Comparison of ENCODE assay signal across 26 mouse cellular contexts in genomic region chr11:69810280-69810679, GRCm38 (mm10). TPM values are rescaled to one million over a fixed set of nuclear protein-coding genes. Genes with fewer than 3 reads are reported as not detected.
A peak's percentile ranks its signal among the peaks of the same experiment; 100 is the strongest.
DNase-seq lines count a peak whose midpoint lies in the region; ATAC-seq and TF ChIP-seq lines count a peak whose summit lies in the region.
"Had no signal": no experiment of that assay in that cellular context is flagged by ENCODE, and none has a peak within 500 bp of the region (broad histone marks: within the 10 kb centered on the region; RNA-seq: fewer than 3 reads in every experiment).

No protein-coding gene starts in this region.

- no peaks in the 10 kb centered on the region for H3K27me3 ChIP-seq in intestine, postnatal 0 days (replicated peaks; ENCODE audit: control insufficient read depth, insufficient read depth, low read length)
- H3K27me3 ChIP-seq in intestine, embryonic 16.5 days (replicated peaks; ENCODE audit: control insufficient read depth, insufficient read depth, low read length): no peaks in the 10 kb centered on the region
- H3K27me3 ChIP-seq in liver, postnatal 0 days (ENCODE audit: insufficient read depth, low read length): peaks cover 10% of the 10 kb centered on the region
- H3K27me3 ChIP-seq in liver, embryonic 12.5 days (replicated peaks): peaks cover 73% of the 10 kb centered on the region
- H3K27me3 ChIP-seq in stomach, postnatal 0 days (ENCODE audit: control insufficient read depth, insufficient read depth, low read length): no peaks in the 10 kb centered on the region

- no peaks in the 10 kb centered on the region for H3K4me1 ChIP-seq in intestine, postnatal 0 days (replicated peaks; ENCODE audit: control insufficient read depth, insufficient read depth, low read length)
- no peaks in the 10 kb centered on the region for H3K4me1 ChIP-seq in intestine, embryonic 16.5 days (ENCODE audit: control insufficient read depth, insufficient read depth, low read length)
- no peaks in the 10 kb centered on the region for H3K4me1 ChIP-seq in liver, postnatal 0 days (ENCODE audit: insufficient read depth)
- no peaks in the 10 kb centered on the region for H3K4me1 ChIP-seq in liver, embryonic 12.5 days
- H3K4me1 ChIP-seq in stomach, postnatal 0 days (replicated peaks; ENCODE audit: control insufficient read depth, insufficient read depth): no peaks in the 10 kb centered on the region
- H3K4me1 ChIP-seq: forebrain, embryonic 13.5 days; hindbrain, embryonic 12.5 days; hindbrain, embryonic 15.5 days had no signal

- no peaks in the 10 kb centered on the region for H3K9me3 ChIP-seq in intestine, postnatal 0 days (ENCODE audit: control insufficient read depth)
- H3K9me3 ChIP-seq in intestine, embryonic 16.5 days (ENCODE audit: control insufficient read depth, low read length): no peaks in the 10 kb centered on the region
- H3K9me3 ChIP-seq in liver, postnatal 0 days (ENCODE audit: low read length): no peaks in the 10 kb centered on the region
- 0 out of 2 replicates have a peak, but pooled peaks cover 5% of the 10 kb centered on the region for H3K9me3 ChIP-seq in liver, embryonic 12.5 days (replicated peaks)
- no peaks in the 10 kb centered on the region for H3K9me3 ChIP-seq in stomach, postnatal 0 days (ENCODE audit: control insufficient read depth, low read length)
- H3K9me3 ChIP-seq: hindbrain, embryonic 15.5 days had no signal

- no peak overlapping the region for H3K4me2 ChIP-seq in intestine, postnatal 0 days (replicated peaks; ENCODE audit: low read depth)
- no peak overlapping the region for H3K4me2 ChIP-seq in intestine, embryonic 16.5 days (ENCODE audit: low read depth, low read length)
- no peak overlapping the region for H3K4me2 ChIP-seq in liver, postnatal 0 days (ENCODE audit: low read depth, low read length)
- no peak overlapping the region for H3K4me2 ChIP-seq in liver, embryonic 12.5 days
- H3K4me2 ChIP-seq in stomach, postnatal 0 days (replicated peaks; ENCODE audit: low read depth): no peak overlapping the region
- H3K4me2 ChIP-seq: forebrain, embryonic 13.5 days; heart, embryonic 11.5 days; hindbrain, embryonic 12.5 days; hindbrain, embryonic 15.5 days had no signal

- TF ChIP-seq EP300 in liver, postnatal 0 days (IDR thresholded peaks at IDR 0.05; ENCODE audit: low read depth): no peak
- no peak for TF ChIP-seq EP300 in stomach, postnatal 0 days (optimal IDR thresholded peaks at IDR 0.05)

- TF ChIP-seq CTCF in intestine, postnatal 0 days (IDR thresholded peaks at IDR 0.05; ENCODE audit: low read depth): 0 out of 2 replicates have a peak, but pooled peaks have one; percentile 16
- peak; percentile 26; the same call in 1 of the 2 replicates for TF ChIP-seq CTCF in liver, postnatal 0 days (IDR thresholded peaks at IDR 0.05; ENCODE audit: low read depth)
- 0 out of 2 replicates have a peak, but pooled peaks have one; percentile 9 for TF ChIP-seq CTCF in stomach, postnatal 0 days (IDR thresholded peaks at IDR 0.05; ENCODE audit: low read depth)

- H3K9ac ChIP-seq in intestine, postnatal 0 days (ENCODE audit: low read depth, low read length): no peak overlapping the region
- no peak overlapping the region for H3K9ac ChIP-seq in intestine, embryonic 16.5 days (ENCODE audit: low read depth, low read length)
- no peak overlapping the region for H3K9ac ChIP-seq in liver, postnatal 0 days (replicated peaks)
- no peak overlapping the region for H3K9ac ChIP-seq in liver, embryonic 12.5 days
- no peak overlapping the region for H3K9ac ChIP-seq in stomach, postnatal 0 days (ENCODE audit: low read length)
- H3K9ac ChIP-seq: forebrain, embryonic 13.5 days; hindbrain, embryonic 12.5 days; hindbrain, embryonic 15.5 days had no signal

- no peak overlapping the region for H3K4me3 ChIP-seq in intestine, postnatal 0 days (ENCODE audit: low read depth, low read length)
- H3K4me3 ChIP-seq in intestine, embryonic 16.5 days (ENCODE audit: low read length): no peak overlapping the region
- H3K4me3 ChIP-seq in liver, postnatal 0 days (ENCODE audit: low read depth, low read length): no peak overlapping the region
- no peak overlapping the region for H3K4me3 ChIP-seq in liver, embryonic 12.5 days
- no peak overlapping the region for H3K4me3 ChIP-seq in stomach, postnatal 0 days (ENCODE audit: low read depth, low read length)
- H3K4me3 ChIP-seq: forebrain, embryonic 10.5 days; forebrain, embryonic 13.5 days; gastrocnemius, adult 2 months; hindbrain, embryonic 12.5 days; hindbrain, embryonic 15.5 days had no signal

- H3K36me3 ChIP-seq in intestine, postnatal 0 days (ENCODE audit: control insufficient read depth, insufficient read depth): no peaks in the 10 kb centered on the region
- H3K36me3 ChIP-seq in intestine, embryonic 16.5 days (ENCODE audit: control insufficient read depth, insufficient read depth, low read length): no peaks in the 10 kb centered on the region
- H3K36me3 ChIP-seq in liver, postnatal 0 days (replicated peaks; ENCODE audit: insufficient read depth, low read length): no peaks in the 10 kb centered on the region
- no peaks in the 10 kb centered on the region for H3K36me3 ChIP-seq in liver, embryonic 12.5 days
- no peaks in the 10 kb centered on the region for H3K36me3 ChIP-seq in stomach, postnatal 0 days (ENCODE audit: control insufficient read depth, insufficient read depth, low read length)
- H3K36me3 ChIP-seq: forebrain, embryonic 10.5 days; hindbrain, embryonic 12.5 days; hindbrain, embryonic 15.5 days had no signal

- DNase-seq in liver, postnatal 0 days: no peak
- no peak for DNase-seq in stomach, postnatal 0 days (ENCODE audit: low spot score)
- no peak for DNase-seq in testis, postnatal 10 days (ENCODE audit: low spot score)
- DNase-seq: adrenal gland, adult 8-10 months; adrenal gland, postnatal 25 days; B cell, adult 2 months; cerebellum, adult 18-20 months; cerebellum, adult 9-10 months; cerebellum, postnatal 14 days; gastrocnemius, adult 2 months; gastrocnemius, postnatal 14 days; heart, adult 11 months had no signal

- no peak for ATAC-seq in intestine, postnatal 0 days
- ATAC-seq in intestine, embryonic 16.5 days: no peak
- no peak for ATAC-seq in liver, postnatal 0 days
- ATAC-seq in liver, embryonic 12.5 days: no peak
- no peak for ATAC-seq in stomach, postnatal 0 days (ENCODE audit: low FRiP score, low TSS enrichment)
- ATAC-seq: activated CD4-positive, CD25-positive, alpha-beta regulatory T cell, adult 4 months; forebrain, embryonic 13.5 days; forebrain, embryonic 16.5 days had no signal

- H3K27ac ChIP-seq in intestine, postnatal 0 days (ENCODE audit: low read depth, low read length): no peak overlapping the region
- no peak overlapping the region for H3K27ac ChIP-seq in intestine, embryonic 16.5 days (ENCODE audit: low read length)
- H3K27ac ChIP-seq in liver, postnatal 0 days (ENCODE audit: low read depth): no peak overlapping the region
- H3K27ac ChIP-seq in liver, embryonic 12.5 days: no peak overlapping the region
- no peak overlapping the region for H3K27ac ChIP-seq in stomach, postnatal 0 days (replicated peaks)
- H3K27ac ChIP-seq: forebrain, embryonic 10.5 days; forebrain, embryonic 13.5 days; gastrocnemius, adult 2 months; hindbrain, embryonic 12.5 days; hindbrain, embryonic 15.5 days had no signal

RNA-seq across cellular contexts. Expression of gene Gm39566, which starts 4.8 kb away (rescaled TPM):
- polyA plus RNA-seq in intestine, postnatal 0 days (2015; fragmentation: Nextera tagmentation; extraction: Ambion mirVana): not detected in 2 replicates
- polyA plus RNA-seq in intestine, embryonic 16.5 days (2015; fragmentation: Nextera tagmentation; extraction: Ambion mirVana): not detected in 2 replicates
- polyA plus RNA-seq in liver, postnatal 0 days (2015; fragmentation: Nextera tagmentation; extraction: Ambion mirVana): not detected in 2 replicates
- not detected in 2 replicates for polyA plus RNA-seq in liver, embryonic 12.5 days (2016; fragmentation: Nextera tagmentation; extraction: Ambion mirVana)
- not detected in 2 replicates for polyA plus RNA-seq in stomach, postnatal 0 days (2015; fragmentation: Nextera tagmentation; extraction: Ambion mirVana)
- polyA plus RNA-seq: embryonic facial prominence, embryonic 11.5 days; embryonic facial prominence, embryonic 14.5 days; forebrain, embryonic 10.5 days; forebrain, embryonic 13.5 days; forebrain, embryonic 16.5 days; heart, embryonic 11.5 days; heart, embryonic 14.5 days; heart, postnatal 0 days; hindbrain, embryonic 12.5 days; hindbrain, embryonic 15.5 days had no signal

RNA-seq across cellular contexts. Expression of gene Tmem102, which starts 4.9 kb away (rescaled TPM):
- 58.0 and 59.4 TPM in 2 replicates for polyA plus RNA-seq in intestine, postnatal 0 days (2015; fragmentation: Nextera tagmentation; extraction: Ambion mirVana)
- 34.6 and 42.7 TPM in 2 replicates for polyA plus RNA-seq in intestine, embryonic 16.5 days (2015; fragmentation: Nextera tagmentation; extraction: Ambion mirVana)
- polyA plus RNA-seq in liver, postnatal 0 days (2015; fragmentation: Nextera tagmentation; extraction: Ambion mirVana): 4.4 and 4.8 TPM in 2 replicates
- 0.59 and 0.72 TPM in 2 replicates for polyA plus RNA-seq in liver, embryonic 12.5 days (2016; fragmentation: Nextera tagmentation; extraction: Ambion mirVana)
- 28.4 and 34.4 TPM in 2 replicates for polyA plus RNA-seq in stomach, postnatal 0 days (2015; fragmentation: Nextera tagmentation; extraction: Ambion mirVana)
- polyA plus RNA-seq: activated CD4-positive, CD25-positive, alpha-beta regulatory T cell, adult 4 months had no signal

RNA-seq across cellular contexts. Expression of gene Spem2, which starts 8.0 kb away (rescaled TPM):
- polyA plus RNA-seq in intestine, postnatal 0 days (2015; fragmentation: Nextera tagmentation; extraction: Ambion mirVana): 0.07 TPM in 1 of 2 replicates, not detected in the other
- not detected in 2 replicates for polyA plus RNA-seq in intestine, embryonic 16.5 days (2015; fragmentation: Nextera tagmentation; extraction: Ambion mirVana)
- not detected in 2 replicates for polyA plus RNA-seq in liver, postnatal 0 days (2015; fragmentation: Nextera tagmentation; extraction: Ambion mirVana)
- not detected in 2 replicates for polyA plus RNA-seq in liver, embryonic 12.5 days (2016; fragmentation: Nextera tagmentation; extraction: Ambion mirVana)
- polyA plus RNA-seq in stomach, postnatal 0 days (2015; fragmentation: Nextera tagmentation; extraction: Ambion mirVana): not detected in 2 replicates
- polyA plus RNA-seq: activated CD4-positive, CD25-positive, alpha-beta regulatory T cell, adult 4 months; embryonic facial prominence, embryonic 11.5 days; embryonic facial prominence, embryonic 14.5 days; forebrain, embryonic 10.5 days; forebrain, embryonic 13.5 days; forebrain, embryonic 16.5 days; heart, embryonic 11.5 days; heart, embryonic 14.5 days; heart, postnatal 0 days; hindbrain, embryonic 12.5 days; hindbrain, embryonic 15.5 days had no signal

RNA-seq across cellular contexts. Expression of gene Fgf11, which starts 8.6 kb away (rescaled TPM):
- 0.18 and 0.38 TPM in 2 replicates for polyA plus RNA-seq in intestine, postnatal 0 days (2015; fragmentation: Nextera tagmentation; extraction: Ambion mirVana)
- polyA plus RNA-seq in intestine, embryonic 16.5 days (2015; fragmentation: Nextera tagmentation; extraction: Ambion mirVana): 1.3 and 1.4 TPM in 2 replicates
- polyA plus RNA-seq in liver, postnatal 0 days (2015; fragmentation: Nextera tagmentation; extraction: Ambion mirVana): 0.04 and 0.07 TPM in 2 replicates
- 0.45 and 0.48 TPM in 2 replicates for polyA plus RNA-seq in liver, embryonic 12.5 days (2016; fragmentation: Nextera tagmentation; extraction: Ambion mirVana)
- 0.67 and 0.90 TPM in 2 replicates for polyA plus RNA-seq in stomach, postnatal 0 days (2015; fragmentation: Nextera tagmentation; extraction: Ambion mirVana)
- polyA plus RNA-seq: activated CD4-positive, CD25-positive, alpha-beta regulatory T cell, adult 4 months had no signal

RNA-seq across cellular contexts. Expression of gene Spem1, which starts 11.7 kb away (rescaled TPM):
- not detected in 2 replicates for polyA plus RNA-seq in intestine, postnatal 0 days (2015; fragmentation: Nextera tagmentation; extraction: Ambion mirVana)
- polyA plus RNA-seq in intestine, embryonic 16.5 days (2015; fragmentation: Nextera tagmentation; extraction: Ambion mirVana): 0.22 TPM in 1 of 2 replicates, not detected in the other
- not detected in 2 replicates for polyA plus RNA-seq in liver, postnatal 0 days (2015; fragmentation: Nextera tagmentation; extraction: Ambion mirVana)
- not detected in 2 replicates for polyA plus RNA-seq in liver, embryonic 12.5 days (2016; fragmentation: Nextera tagmentation; extraction: Ambion mirVana)
- not detected in 2 replicates for polyA plus RNA-seq in stomach, postnatal 0 days (2015; fragmentation: Nextera tagmentation; extraction: Ambion mirVana)
- polyA plus RNA-seq: activated CD4-positive, CD25-positive, alpha-beta regulatory T cell, adult 4 months; embryonic facial prominence, embryonic 14.5 days; heart, embryonic 11.5 days; heart, embryonic 14.5 days; heart, postnatal 0 days had no signal
